Mouse (Mus musculus): ENCODE measurements around the gene Ano6.
A peak's percentile ranks its signal among the peaks of the same experiment; 100 is the strongest.

The Ano6 gene

GRCm38 (mm10) chr15:95790529-95791071 lies at the start of gene Ano6:
TSS of gene Ano6 (plus strand) at chr15:95790843.
- peak; percentile 95 for DNase-seq (ENCODE audit: low spot score)

GRCm38 (mm10) chr15:95742955-95743354 lies 47.7 kb upstream of the Ano6 start:
- no peak for DNase-seq (ENCODE audit: low spot score)

GRCm38 (mm10) chr15:95743856-95744255 lies 46.8 kb upstream of the Ano6 start:
- DNase-seq (ENCODE audit: low spot score): no peak

GRCm38 (mm10) chr15:95745346-95746106 lies 45.1 kb upstream of the Ano6 start:
- DNase-seq (ENCODE audit: low spot score): no peak

DNA sequence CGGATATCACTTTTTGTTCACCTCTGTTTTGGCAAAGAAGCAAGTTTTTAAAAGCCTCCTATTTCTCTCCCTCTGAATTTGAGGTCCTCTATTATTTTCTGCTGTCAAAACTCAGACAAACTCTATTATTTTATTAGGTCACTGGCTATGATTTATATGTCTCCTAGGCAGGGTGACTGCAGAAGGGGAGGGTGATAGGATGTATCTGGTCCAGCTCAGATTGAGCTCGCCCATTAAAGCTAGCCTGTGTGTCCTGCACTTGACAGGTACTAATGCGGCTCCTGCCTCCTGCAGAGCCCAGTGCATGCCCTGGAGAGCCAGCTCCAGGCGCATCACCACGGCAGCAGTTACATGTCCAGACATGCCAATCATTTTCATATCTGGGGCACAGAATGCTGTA lies 44.1 kb upstream of the Ano6 start:
- DNase-seq (ENCODE audit: low spot score): no peak

- DNase-seq (ENCODE audit: low spot score): no peak
These were observed 43.4 kb upstream of the Ano6 start for GRCm38 (mm10) chr15:95746955-95747931.

- no peak for DNase-seq (ENCODE audit: low spot score)
These were observed 41.4 kb upstream of the Ano6 start for GRCm38 (mm10) chr15:95749216-95749615.

DNA sequence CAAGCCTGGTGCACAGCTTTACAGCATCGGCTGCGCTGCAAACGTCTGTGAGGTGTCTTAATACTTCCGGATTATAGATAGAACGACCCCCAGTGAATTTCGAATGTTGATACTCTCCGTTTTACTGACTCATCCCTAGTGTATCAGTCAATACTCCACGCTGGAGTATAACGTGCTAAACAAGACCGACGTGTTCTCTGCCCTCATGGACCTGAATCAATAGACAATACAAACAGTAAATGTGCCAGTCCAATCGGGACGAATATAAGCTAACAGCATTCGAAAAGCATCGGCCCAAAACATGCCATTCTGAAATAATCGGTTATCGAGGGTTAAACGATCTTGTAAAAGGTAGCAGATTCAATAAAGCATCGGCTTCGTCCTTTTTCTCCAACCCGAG lies 40.6 kb upstream of the Ano6 start:
- DNase-seq (ENCODE audit: low spot score): no peak

- no peak for DNase-seq (ENCODE audit: low spot score)
These were observed 38.6 kb upstream of the Ano6 start for GRCm38 (mm10) chr15:95751832-95752676.

DNA sequence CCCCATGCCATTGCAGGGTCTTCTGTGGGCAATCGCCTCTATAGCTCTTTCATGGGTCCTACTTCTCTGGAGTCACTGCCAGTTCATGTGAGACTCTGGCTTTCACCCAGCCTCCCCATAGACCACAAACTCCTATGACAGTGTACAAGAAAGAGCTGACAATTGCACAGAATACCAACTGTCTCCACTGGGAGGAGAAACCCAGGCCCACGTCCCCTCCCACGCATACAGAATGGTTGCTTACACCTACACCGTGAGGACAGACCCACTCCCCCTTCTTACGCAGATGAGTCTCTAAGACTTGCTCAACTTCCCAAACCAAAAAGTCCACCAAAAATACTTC lies 38.0 kb upstream of the Ano6 start:
- no peak for DNase-seq (ENCODE audit: low spot score)

DNA sequence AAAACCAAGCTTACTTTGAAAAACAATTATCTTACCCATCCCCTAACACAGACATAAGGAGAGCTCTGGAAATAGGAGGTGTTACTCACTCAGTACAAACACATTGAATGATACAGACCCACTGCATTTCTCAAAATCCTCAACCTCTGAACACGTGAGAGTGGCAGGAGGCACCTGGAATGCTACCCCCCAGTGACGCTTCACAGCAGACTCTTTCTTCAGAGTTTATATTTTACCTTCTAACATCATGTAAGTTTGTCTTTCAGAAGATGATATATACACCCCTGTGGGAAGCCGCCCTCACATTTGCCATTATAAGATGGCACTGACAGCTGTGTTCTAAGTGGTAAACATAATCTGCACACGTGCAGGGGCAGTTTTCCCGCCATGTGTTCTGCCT lies 37.6 kb upstream of the Ano6 start:
- DNase-seq (ENCODE audit: low spot score): no peak

GRCm38 (mm10) chr15:95757169-95757568 lies 33.5 kb upstream of the Ano6 start:
- peak; percentile 52 for DNase-seq (ENCODE audit: low spot score)

GRCm38 (mm10) chr15:95758069-95758468 lies 32.6 kb upstream of the Ano6 start:
- DNase-seq (ENCODE audit: low spot score): no peak

DNA sequence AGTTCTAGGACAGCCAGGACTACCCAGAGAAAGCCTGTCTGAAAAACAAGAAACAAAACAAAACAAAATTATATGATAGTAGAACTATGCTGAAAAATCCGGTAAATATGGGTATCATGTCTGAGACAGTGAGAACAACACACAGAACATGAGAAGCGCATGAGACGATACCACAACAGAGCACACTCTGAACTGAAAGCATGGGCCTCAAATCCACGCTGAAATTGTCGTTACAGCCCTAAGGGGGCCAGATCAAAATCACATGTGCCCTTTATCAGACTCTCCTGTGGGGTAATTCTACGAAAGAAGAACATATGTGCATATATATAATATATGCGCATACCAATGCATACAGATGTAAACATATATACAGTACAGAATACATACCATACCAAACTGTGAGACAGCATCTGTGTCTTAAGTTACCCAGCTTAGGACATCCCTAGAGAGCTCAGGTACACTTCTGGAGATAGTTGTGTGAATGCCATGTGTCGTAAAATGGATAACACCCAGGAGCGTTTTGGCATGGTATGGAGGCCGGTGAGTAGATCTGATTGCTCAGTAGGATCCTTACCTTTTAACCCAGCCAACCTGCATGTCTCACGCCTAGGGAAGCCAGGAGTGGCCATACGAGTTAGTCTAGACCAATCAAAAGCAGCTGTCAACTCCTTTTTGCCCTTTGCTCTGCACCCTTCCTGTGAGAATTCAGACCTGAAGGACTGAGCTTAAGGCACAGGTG lies 31.8 kb upstream of the Ano6 start:
- DNase-seq (ENCODE audit: low spot score): no peak

GRCm38 (mm10) chr15:95759857-95760256 lies 30.8 kb upstream of the Ano6 start:
- no peak for DNase-seq (ENCODE audit: low spot score)

DNA sequence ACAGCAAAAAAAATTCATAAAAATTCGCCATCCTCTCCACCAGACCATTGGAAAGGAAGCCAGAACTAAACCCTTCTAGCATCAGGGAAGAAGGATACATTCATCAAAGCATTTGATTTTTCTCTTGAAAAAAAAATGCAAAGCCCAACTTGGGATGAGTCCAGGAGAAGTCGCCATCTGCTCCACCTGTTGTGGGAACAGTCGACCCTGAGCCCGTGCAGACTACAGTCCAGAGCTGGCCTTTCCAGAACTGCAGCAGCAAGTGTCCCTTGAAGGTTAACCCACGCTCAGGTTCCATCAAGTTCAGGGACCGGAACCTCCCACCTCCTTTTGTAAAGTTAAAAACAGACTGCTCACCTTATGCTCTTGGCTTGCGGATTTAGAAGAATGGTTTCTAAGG lies 29.2 kb upstream of the Ano6 start:
- DNase-seq (ENCODE audit: low spot score): no peak

GRCm38 (mm10) chr15:95762661-95763303 lies 27.9 kb upstream of the Ano6 start:
- peak; percentile 90 for DNase-seq (ENCODE audit: low spot score)

GRCm38 (mm10) chr15:95763464-95763863 lies 27.2 kb upstream of the Ano6 start:
- DNase-seq (ENCODE audit: low spot score): no peak

- DNase-seq (ENCODE audit: low spot score): no peak
These were observed 25.4 kb upstream of the Ano6 start for GRCm38 (mm10) chr15:95765271-95765670.

DNA sequence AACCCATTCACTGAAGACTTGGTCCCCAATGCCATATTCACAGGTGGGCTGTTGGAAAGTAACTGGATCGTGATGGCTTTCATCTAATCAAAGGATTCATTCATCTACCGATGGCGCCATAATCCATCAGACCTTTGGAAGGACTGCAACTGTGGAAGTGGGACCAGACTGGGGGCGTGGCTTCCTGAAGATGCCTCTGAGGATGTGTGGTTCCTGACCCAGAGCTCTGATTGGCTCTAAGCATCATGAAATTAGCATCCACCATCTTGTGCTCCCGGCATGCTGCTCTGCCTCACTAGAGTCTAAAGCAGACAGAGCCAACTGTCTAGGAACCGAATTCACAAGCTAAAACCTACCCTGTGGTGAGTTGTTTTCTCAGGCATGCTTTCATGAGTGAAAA lies 24.7 kb upstream of the Ano6 start:
- no peak for DNase-seq (ENCODE audit: low spot score)

DNA sequence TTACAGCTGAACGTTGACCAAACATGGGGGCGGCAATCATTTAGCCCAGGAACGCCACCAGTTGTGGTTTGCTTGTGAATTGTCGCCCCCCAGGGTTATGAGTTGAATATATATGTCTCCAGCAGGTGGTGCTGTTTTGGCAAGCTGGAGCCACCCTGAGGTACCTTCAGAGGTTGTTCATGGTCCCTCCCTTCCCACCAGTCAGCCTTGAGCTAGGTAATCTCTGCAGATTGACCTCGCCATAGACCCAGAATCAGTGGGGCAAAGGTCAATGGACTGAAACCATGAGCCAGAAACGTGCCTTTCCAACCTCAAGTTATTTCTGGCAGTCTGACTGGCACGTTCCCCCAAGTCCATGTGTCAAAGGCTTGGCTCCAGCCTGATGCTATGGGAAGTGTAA lies 22.8 kb upstream of the Ano6 start:
- peak; percentile 39 for DNase-seq (ENCODE audit: low spot score)

Data from embryo, embryonic 10.5 days (tissue).